Mouse (Mus musculus) midbrain, embryonic 12.5 days (tissue): Measurements from ENCODE around the gene Uri1. TPM values are rescaled to one million over a fixed set of nuclear protein-coding genes. Genes with fewer than 3 reads are reported as not detected.

ENCODE experiments used
- ATAC-seq: fragments of 200-750 bp; cut with Nextera tagmentation; 2 replicates; pipeline ENCODE4 v1.8.0; 2017; ENCODE audit warnings: low read depth, moderate TSS enrichment, moderate library complexity; ENCODE audit not compliant: low FRiP score
- H3K27ac ChIP-seq: fragments of 300-500 bp; sonication (generic); replicated peaks from 2 replicates; pipeline ENCODE4 v1.5.1; 2016; ENCODE audit warnings: mild to moderate bottlenecking
- H3K27me3 ChIP-seq: fragments of 300-500 bp; sonication (generic); 2 replicates; pipeline ENCODE4 v1.6.1; 2016; ENCODE audit warnings: mild to moderate bottlenecking
- H3K36me3 ChIP-seq: fragments of 300-500 bp; sonication (generic); 2 replicates; pipeline ENCODE4 v1.6.1; 2016
- H3K4me1 ChIP-seq: fragments of 300-500 bp; sonication (generic); 2 replicates; pipeline ENCODE4 v1.6.1; 2016
- H3K4me2 ChIP-seq: fragments of 300-500 bp; sonication (generic); replicated peaks from 2 replicates; pipeline ENCODE4 v1.6.1; 2016; ENCODE audit warnings: mild to moderate bottlenecking, moderate library complexity
- H3K4me3 ChIP-seq: fragments of 300-500 bp; sonication (generic); 2 replicates; pipeline ENCODE4 v1.5.1; 2016; ENCODE audit warnings: mild to moderate bottlenecking
- H3K9ac ChIP-seq: fragments of 300-500 bp; sonication (generic); replicated peaks from 2 replicates; pipeline ENCODE4 v1.6.1; 2016; ENCODE audit warnings: mild to moderate bottlenecking, moderate library complexity
- H3K9me3 ChIP-seq: fragments of 300-500 bp; sonication (generic); 2 replicates; pipeline ENCODE4 v1.6.1; 2016; ENCODE audit warnings: mild to moderate bottlenecking
- WGBS: fragments of 180-500 bp; shearing (Covaris S2); methylation state at CpG from one replicate; pipeline ENCODE4 v1.1.7; 2016; 5-methylcytosine and 5-hydroxymethylcytosine counted together
- polyA plus RNA-seq: library from polyadenylated mRNA; unstranded; fragments of >200 nt; fragmentation: Nextera tagmentation; extraction: Ambion mirVana; gene quantifications from 2 replicates; pipeline ENCODE4 v1.2.1, GENCODE M21; 2016

The Uri1 gene
- polyA plus RNA-seq, 1 experiment from 2014 or later: 44.4 TPM

- no peak overlapping the region for H3K4me2 ChIP-seq
- no peak overlapping the region for H3K4me3 ChIP-seq
- H3K27ac ChIP-seq: peak overlapping the region; percentile 25; the same call in 1 of the 2 replicates
- H3K36me3 ChIP-seq: no peaks in the 10 kb centered on the region
- ATAC-seq: peak; percentile 63; the same call in 1 of the 2 replicates
- H3K27me3 ChIP-seq: no peaks in the 10 kb centered on the region
- WGBS: 10% methylated on average over 5 of the region's 5 CpGs
- H3K4me1 ChIP-seq: peaks cover 17% of the 10 kb centered on the region
- no peak overlapping the region for H3K9ac ChIP-seq
- no peaks in the 10 kb centered on the region for H3K9me3 ChIP-seq
Observed at GRCm38 (mm10) chr7:37911114-37911801, 112.1 kb downstream of the Uri1 start.

GRCm38 (mm10) chr7:37910161-37910560, 113.2 kb downstream of the Uri1 start:
- WGBS: 80% methylated on average over 9 of the region's 9 CpGs
- H3K4me2 ChIP-seq: no peak overlapping the region
- no peaks in the 10 kb centered on the region for H3K36me3 ChIP-seq
- H3K27me3 ChIP-seq: no peaks in the 10 kb centered on the region
- ATAC-seq: no peak
- H3K4me3 ChIP-seq: no peak overlapping the region
- no peak overlapping the region for H3K27ac ChIP-seq
- H3K4me1 ChIP-seq: peaks cover 17% of the 10 kb centered on the region
- no peaks in the 10 kb centered on the region for H3K9me3 ChIP-seq
- no peak overlapping the region for H3K9ac ChIP-seq

Other genes starting within 250 kb of the Uri1 start
- gene Zfp536, start 249.9 kb downstream of the Uri1 start, polyA plus RNA-seq: 43.5 and 48.9 TPM in 2 replicates
- gene Ccne1, start 84.0 kb upstream of the Uri1 start, polyA plus RNA-seq: 36.7 and 37.5 TPM in 2 replicates
- gene 1600014C10Rik, start 159.7 kb upstream of the Uri1 start, polyA plus RNA-seq: 18.5 and 19.9 TPM in 2 replicates
- gene Plekhf1, start 204.5 kb upstream of the Uri1 start, polyA plus RNA-seq: 1.1 and 1.2 TPM in 2 replicates
- 81.1 and 90.3 TPM in 2 replicates for gene Pop4, start 247.9 kb upstream of the Uri1 start, polyA plus RNA-seq